Mouse (Mus musculus) ES-E14 (cell line): ENCODE measurements around the gene Nab2. TPM values are rescaled to one million over a fixed set of nuclear protein-coding genes. Genes with fewer than 3 reads are reported as not detected.
"Not testable (repeated sequence)": the region's sequence is repeated elsewhere in the genome, so short reads cannot be mapped to it uniquely, and the experiment has no call there.

ENCODE experiments used
- DNase-seq: peaks from one replicate; pipeline ENCODE4 v3.0.0-alpha.2; 2013; ENCODE audit warnings: low read depth, low spot score
- H3K27ac ChIP-seq: 2 replicates; pipeline ENCODE4 v1.5.1; 2012; ENCODE audit warnings: low read depth, mild to moderate bottlenecking, low read length, moderate library complexity, mixed read lengths; ENCODE audit not compliant: poor library complexity, insufficient read depth, severe bottlenecking
- H3K36me3 ChIP-seq: 2 replicates; pipeline ENCODE4 v1.6.1; 2012; ENCODE audit warnings: mild to moderate bottlenecking, low read length, moderate library complexity, mixed read lengths; ENCODE audit not compliant: control insufficient read depth, poor library complexity, insufficient read depth, severe bottlenecking
- H3K4me1 ChIP-seq, 2 experiments: fragments of 150-350 bp in 1 of 2; sonication (generic) in 1 of 2; 2 replicates each; pipeline ENCODE4 v1.6.1; 2012; ENCODE audit warnings: low read length in 2 of 2, mild to moderate bottlenecking in 1 of 2, mixed read lengths in 1 of 2; ENCODE audit not compliant: control insufficient read depth in 2 of 2, insufficient read depth in 2 of 2, poor library complexity in 1 of 2
- H3K4me3 ChIP-seq, 2 experiments: fragments of 150-350 bp in 1 of 2; sonication (generic) in 1 of 2; 2 replicates each; pipeline ENCODE4 v1.5.1; 2012; ENCODE audit warnings: low read length in 2 of 2, low read depth in 1 of 2, mild to moderate bottlenecking in 1 of 2, mixed read lengths in 1 of 2; ENCODE audit not compliant: insufficient read depth in 1 of 2, poor library complexity in 1 of 2, severe bottlenecking in 1 of 2
- H3K9ac ChIP-seq: 2 replicates; pipeline ENCODE4 v1.6.1; 2012; ENCODE audit warnings: low read depth, mild to moderate bottlenecking, low read length, mixed read lengths; ENCODE audit not compliant: poor library complexity, insufficient read depth, severe bottlenecking
- H3K9me3 ChIP-seq: fragments of 150-350 bp; sonication (generic); 2 replicates; pipeline ENCODE4 v1.6.1; 2012; ENCODE audit warnings: low read depth, mild to moderate bottlenecking, low read length; ENCODE audit not compliant: control insufficient read depth, insufficient read depth
- CHD2 ChIP-seq: IDR thresholded peaks from 2 replicates; pipeline ENCODE4 v1.6.1; 2014; ENCODE audit warnings: mild to moderate bottlenecking, low read depth, low read length, inconsistent platforms
- HCFC1 ChIP-seq: IDR thresholded peaks from 2 replicates; pipeline ENCODE4 v1.6.1; 2012; ENCODE audit warnings: low read length, inconsistent platforms, borderline replicate concordance; ENCODE audit not compliant: insufficient read depth
- MAFK ChIP-seq: IDR thresholded peaks from 2 replicates; pipeline ENCODE4 v1.6.1; 2014; ENCODE audit warnings: mild to moderate bottlenecking, low read depth, low read length, inconsistent platforms; ENCODE audit not compliant: insufficient read depth
- ZC3H11A ChIP-seq: IDR thresholded peaks from 2 replicates; pipeline ENCODE4 v1.6.1; 2012; ENCODE audit warnings: low read depth, mild to moderate bottlenecking, inconsistent platforms, low read length, borderline replicate concordance
- ZNF384 ChIP-seq: IDR thresholded peaks from 2 replicates; pipeline ENCODE4 v1.6.1; 2012; ENCODE audit warnings: low read depth, low read length, inconsistent platforms
- in situ Hi-C, 2 experiments: fragments of 600-800 bp; cut with MboI; formaldehyde crosslinking; loops; one replicate each; pipeline ENCODE4 v1.15.1; 2025; ENCODE audit warnings: low sequenced_read_pairs in 2 of 2, inconsistent platforms in 1 of 2; ENCODE audit not compliant: unreplicated experiment in 2 of 2
- total RNA-seq: library from RNA; depleted of rRNA; stranded (reverse); fragments of 300-350 nt; gene quantifications from 2 replicates; pipeline ENCODE4 v1.2.3, GENCODE M21; 2012

Gene Nab2
- total RNA-seq, 1 experiment = 10.6 TPM

DNA sequence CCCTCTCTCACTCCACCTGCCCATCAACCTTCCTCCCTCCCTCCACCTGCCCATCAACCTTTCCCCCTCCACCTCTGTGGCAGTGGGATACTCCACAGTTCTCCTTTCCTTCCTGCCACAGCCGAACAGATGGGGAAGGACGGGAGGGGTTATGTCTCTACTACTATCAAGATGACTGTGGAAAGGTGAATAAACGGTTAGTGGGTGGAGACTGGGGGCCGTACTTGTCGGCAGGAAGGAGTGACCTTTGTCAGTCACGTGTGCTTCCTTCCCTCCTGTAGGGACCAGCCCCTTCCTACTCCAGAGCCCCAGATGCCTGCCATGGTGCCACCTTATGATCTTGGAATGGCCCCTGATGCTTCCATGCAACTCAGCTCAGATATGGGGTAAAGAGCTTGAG, 10.3 kb downstream of the Nab2 start:
- Histone ChIP-seq H3K4me1 (peaks cover 0 to 27% of the 10 kb centered on the region in 2 experiments; a peak in 2 of 4 replicates), H3K36me3 (peaks cover 9% of the 10 kb centered on the region), H3K27ac (0 out of 2 replicates have a peak overlapping the region, but pooled peaks have one; percentile 50), H3K9ac (peak overlapping the region; percentile 78), H3K9me3 (no peaks in the 10 kb centered on the region), H3K4me3 (peak overlapping the region; percentile 71 to 93)
- TF ChIP-seq ZNF384 (no peak), ZC3H11A (no peak), CHD2 (no peak)
- in situ Hi-C loops = no loop called here
- no peak for DNase-seq

DNA sequence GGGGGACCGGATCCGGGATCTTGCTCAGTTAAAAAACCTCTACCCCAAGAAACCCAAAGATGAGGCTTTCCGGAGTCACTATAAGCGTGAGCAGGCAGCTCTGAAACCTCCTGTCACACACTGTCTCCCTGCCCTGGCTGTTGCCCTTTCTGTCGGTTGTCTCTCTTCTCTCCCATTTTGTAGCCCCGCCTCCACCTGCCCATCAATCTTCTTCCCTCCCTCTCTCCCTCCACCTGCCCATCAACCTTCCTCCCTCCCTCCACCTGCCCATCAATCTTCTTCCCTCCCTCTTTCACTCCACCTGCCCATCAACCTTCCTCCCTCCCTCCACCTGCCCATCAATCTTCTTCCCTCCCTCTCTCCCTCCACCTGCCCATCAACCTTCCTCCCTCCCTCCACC, 10.8 kb downstream of the Nab2 start:
- H3K36me3 ChIP-seq, H3K9me3 ChIP-seq, DNase-seq, in situ Hi-C loops, H3K27ac ChIP-seq: not testable (repeated sequence)
- peak overlapping the region; percentile 49; the same call in 1 of the 2 replicates for H3K9ac ChIP-seq
- peak overlapping the region; percentile 71 to 93 for H3K4me3 ChIP-seq
- peaks cover 0 to 22% of the 10 kb centered on the region in 2 experiments; a peak in 2 of 4 replicates for H3K4me1 ChIP-seq

DNA sequence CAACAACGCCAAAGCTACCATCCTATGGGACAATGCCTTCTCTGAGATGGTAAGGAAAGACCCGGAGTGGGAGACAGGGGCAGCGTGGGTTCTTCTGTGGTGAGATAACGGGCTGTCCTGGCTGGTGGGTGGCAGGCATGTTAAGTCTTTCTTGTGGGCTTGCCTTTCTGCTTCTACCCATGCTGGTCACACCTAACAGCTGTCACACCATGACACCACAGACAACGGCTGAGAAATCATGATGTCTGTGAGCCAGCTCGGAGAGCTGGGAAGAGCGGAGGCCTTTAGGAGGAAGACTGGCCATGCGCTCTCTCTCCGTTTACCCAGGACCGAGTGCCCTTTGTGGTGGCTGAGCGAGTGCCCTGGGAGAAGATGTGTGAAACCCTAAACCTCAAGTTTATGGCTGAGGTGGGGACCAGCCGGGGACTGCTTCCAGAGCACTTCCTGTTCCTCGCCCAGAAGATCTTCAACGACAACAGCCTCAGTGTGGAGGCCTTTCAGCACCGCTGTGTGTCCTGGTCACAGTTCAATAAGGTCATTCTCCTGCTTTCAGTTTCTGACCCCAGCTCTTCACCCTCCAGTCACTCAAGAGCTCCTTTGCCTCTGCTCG, 13.3 kb downstream of the Nab2 start:
- H3K27ac ChIP-seq = no peak overlapping the region
- in situ Hi-C loops = no loop called here
- H3K9ac ChIP-seq = no peak overlapping the region
- no peak for TF ChIP-seq MAFK
- no peaks in the 10 kb centered on the region for H3K9me3 ChIP-seq
- H3K4me3 ChIP-seq = no peak overlapping the region
- no peak for DNase-seq
- H3K36me3 ChIP-seq = peaks cover 8% of the 10 kb centered on the region
- H3K4me1 ChIP-seq = peaks cover 0 to 15% of the 10 kb centered on the region in 2 experiments; a peak in 1 of 4 replicates

GRCm38 (mm10) chr10:127652906-127653638, 15.3 kb downstream of the Nab2 start:
- H3K27ac ChIP-seq = peak overlapping the region; percentile 35; the same call in 1 of the 2 replicates
- H3K4me3 ChIP-seq = peak overlapping the region; percentile 49 to 68
- 0 out of 2 replicates have a peak, but pooled peaks have one; percentile 33 for TF ChIP-seq HCFC1
- no peak for TF ChIP-seq CHD2
- peaks cover 0 to 11% of the 10 kb centered on the region in 2 experiments; a peak in 1 of 4 replicates for H3K4me1 ChIP-seq
- peak overlapping the region; percentile 77; the same call in 1 of the 2 replicates for H3K9ac ChIP-seq
- DNase-seq = no peak
- in situ Hi-C loops = no loop called here
- no peaks in the 10 kb centered on the region for H3K36me3 ChIP-seq
- no peaks in the 10 kb centered on the region for H3K9me3 ChIP-seq

- Histone ChIP-seq H3K4me1 (peaks cover 0 to 14% of the 10 kb centered on the region in 2 experiments; a peak in 2 of 4 replicates), H3K27ac (no peak overlapping the region), H3K9ac (no peak overlapping the region), H3K4me3 (no peak overlapping the region), H3K36me3 (no peaks in the 10 kb centered on the region), H3K9me3 (no peaks in the 10 kb centered on the region)
- TF ChIP-seq ZNF384 (no peak), MAFK (no peak), CHD2 (no peak), HCFC1 (no peak), ZC3H11A (no peak)
- DNase-seq = no peak
- in situ Hi-C loops = no loop called here
Measured at GRCm38 (mm10) chr10:127645791-127646190, 22.6 kb downstream of the Nab2 start.
